Mouse (Mus musculus): ENCODE results near the gene Dppa2.
"Not testable (repeated sequence)": the region's sequence is repeated elsewhere in the genome, so short reads cannot be mapped to it uniquely, and the experiment has no call there.

The Dppa2 gene

GRCm38 (mm10) chr16:48303509-48303908, at the start of gene Dppa2:
TSS of gene Dppa2 (plus strand) at chr16:48303908.
- DNase-seq (ENCODE audit: low read depth, low spot score), result no peak

DNA sequence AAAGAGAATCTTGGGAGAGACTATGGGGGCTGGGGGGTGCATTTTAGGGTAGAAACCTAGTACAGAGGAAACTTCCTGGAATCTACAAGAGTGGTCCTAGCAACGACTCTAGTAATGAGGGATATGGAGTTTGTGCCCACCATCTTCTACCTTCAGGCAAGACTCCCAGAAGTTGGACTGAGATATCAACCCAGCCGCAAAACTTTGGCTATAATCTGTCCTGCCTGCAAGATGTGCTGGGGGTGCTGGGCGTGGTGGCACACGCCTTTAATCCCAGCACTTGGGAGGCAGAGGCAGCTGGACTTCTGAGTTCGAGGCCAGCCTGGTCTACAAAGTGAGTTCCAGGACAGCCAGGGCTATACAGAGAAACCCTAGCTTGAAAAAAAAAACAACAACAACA, 49.1 kb upstream of the Dppa2 start:
- no peak for DNase-seq (ENCODE audit: low read depth, low spot score)

DNA sequence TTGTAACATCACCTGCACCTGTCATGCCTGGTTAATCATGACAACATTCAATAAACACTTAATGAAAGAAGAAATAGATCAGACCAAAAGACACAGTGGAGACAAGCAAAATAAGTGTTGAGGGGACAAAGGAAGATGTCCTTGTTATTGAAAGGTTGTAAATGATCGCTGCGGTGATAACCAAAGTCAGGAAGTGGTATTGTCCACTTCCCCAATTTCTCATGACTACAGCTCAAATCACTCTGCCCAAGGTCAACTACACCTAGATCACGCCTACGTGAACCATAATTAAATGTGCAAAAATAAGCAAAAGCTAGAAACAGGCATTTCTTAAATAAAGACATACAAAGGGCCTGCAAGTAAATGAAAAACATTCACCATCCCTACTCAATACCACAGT, 44.2 kb upstream of the Dppa2 start:
- DNase-seq (ENCODE audit: low read depth, low spot score), result no peak

- no peak for DNase-seq (ENCODE audit: low read depth, low spot score)
These were observed 40.8 kb upstream of the Dppa2 start for GRCm38 (mm10) chr16:48262901-48263300.

GRCm38 (mm10) chr16:48265856-48266255, 37.9 kb upstream of the Dppa2 start:
- no peak for DNase-seq (ENCODE audit: low read depth, low spot score)

DNA sequence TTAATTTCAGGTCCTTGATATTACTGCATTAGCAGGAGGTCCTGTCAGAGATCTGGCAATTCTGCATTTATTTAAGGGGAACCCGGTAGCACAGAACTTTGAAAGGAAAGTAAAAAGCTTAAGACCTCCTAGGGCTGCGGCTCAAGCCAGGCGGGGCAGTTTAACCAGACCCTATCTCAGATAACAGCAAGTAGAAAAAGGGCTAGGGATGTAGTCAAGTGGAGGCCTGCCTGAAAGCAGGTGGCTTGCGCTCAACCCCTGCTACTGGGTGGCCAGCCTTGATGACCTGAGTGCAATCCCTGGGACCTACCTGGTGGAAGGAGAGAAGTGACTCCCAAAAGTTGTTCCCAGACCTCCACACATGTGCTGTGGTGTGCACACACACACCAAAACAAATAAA, 26.8 kb upstream of the Dppa2 start:
- DNase-seq (ENCODE audit: low read depth, low spot score), result no peak

DNA sequence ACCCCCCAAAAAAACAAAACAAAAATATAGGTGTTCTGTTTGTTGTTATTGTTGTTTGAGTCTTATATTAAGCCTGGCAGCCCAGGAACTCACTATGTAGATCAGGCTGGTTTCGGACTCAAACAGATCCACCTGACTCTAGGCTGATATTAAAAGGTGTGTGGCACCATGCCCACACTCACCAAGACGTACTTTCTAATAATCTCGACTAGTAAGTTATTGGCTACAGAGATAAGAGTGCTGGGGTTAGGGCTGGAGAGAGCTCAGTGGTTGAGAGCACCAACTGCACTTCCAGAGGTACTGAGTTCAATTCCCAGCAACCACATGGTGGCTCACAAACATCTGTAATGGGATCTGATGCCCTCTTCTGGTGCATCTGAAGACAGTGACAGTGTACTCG, 22.8 kb upstream of the Dppa2 start:
- DNase-seq (ENCODE audit: low read depth, low spot score), result no peak

- DNase-seq (ENCODE audit: low read depth, low spot score), result no peak
These were observed 20.9 kb upstream of the Dppa2 start for GRCm38 (mm10) chr16:48282801-48283200.

DNA sequence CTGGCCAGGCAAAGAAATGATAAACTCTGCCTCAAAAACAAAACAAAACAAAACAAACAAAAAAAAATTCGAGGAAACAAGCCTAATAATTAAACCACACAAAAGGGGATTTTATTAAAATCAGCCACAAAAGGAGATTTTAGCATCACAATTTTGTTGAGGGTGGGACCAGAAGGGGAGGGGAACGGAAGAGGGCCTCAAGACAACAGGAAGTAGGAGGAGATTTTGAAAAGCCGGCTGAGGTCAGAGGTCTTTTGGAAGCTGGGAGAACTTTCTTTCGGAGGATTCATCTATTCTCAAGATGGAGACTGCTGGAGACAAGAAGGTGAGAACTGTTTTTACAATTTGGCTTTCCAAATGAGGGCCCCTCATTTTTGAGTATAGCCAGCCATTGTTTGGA, 20.2 kb upstream of the Dppa2 start, which contains the start of gene Dppa4:
Gene Dppa4, plus strand, starts transcription at position 217 of the 400 bp plus-strand sequence.
- DNase-seq (ENCODE audit: low read depth, low spot score), result no peak

GRCm38 (mm10) chr16:48285517-48285916, 18.2 kb upstream of the Dppa2 start:
- no peak for DNase-seq (ENCODE audit: low read depth, low spot score)

DNA sequence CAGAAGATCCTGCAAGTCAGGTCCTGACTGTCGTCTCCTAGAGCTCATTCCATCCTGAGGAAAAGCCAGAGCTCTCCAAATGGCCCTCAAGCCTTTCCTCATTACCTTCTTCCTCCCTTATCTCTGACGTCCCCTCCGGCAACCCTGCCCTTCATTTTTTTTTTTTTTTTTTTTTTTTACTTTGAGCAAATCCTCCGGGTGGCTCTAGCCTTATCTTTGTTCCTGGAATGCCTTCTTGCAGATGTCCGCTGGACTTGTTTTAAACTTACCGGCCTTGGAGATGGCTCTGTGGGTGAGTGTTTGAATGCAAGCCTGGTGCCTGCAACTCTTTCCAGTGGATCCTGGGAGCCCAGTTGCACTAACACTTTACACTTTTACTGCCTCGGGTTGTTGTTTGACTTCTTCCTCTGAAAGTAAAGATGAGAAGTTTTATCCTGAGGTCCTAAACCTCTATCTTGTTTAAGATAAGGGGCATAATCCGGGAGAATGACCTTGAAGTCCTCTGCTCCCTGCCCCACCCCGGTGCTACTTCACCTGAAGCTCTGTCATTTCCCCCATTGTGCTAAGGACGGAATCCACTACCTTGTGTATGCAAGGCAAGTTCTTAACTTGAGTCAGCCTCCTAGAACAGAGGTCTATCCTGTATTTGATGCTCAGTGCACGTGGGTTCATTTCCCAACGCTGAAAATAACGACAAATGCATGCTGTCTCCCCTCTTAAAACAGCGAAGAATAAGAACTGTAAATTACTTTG, 6.1 kb upstream of the Dppa2 start:
- DNase-seq (ENCODE audit: low read depth, low spot score), result no peak

- DNase-seq (ENCODE audit: low read depth, low spot score), result peak; percentile 7
These were observed 3.8 kb upstream of the Dppa2 start for GRCm38 (mm10) chr16:48299884-48300283.

- DNase-seq (ENCODE audit: low read depth, low spot score), result no peak
These were observed 275 bp downstream of the Dppa2 start for GRCm38 (mm10) chr16:48303983-48304382.

DNA sequence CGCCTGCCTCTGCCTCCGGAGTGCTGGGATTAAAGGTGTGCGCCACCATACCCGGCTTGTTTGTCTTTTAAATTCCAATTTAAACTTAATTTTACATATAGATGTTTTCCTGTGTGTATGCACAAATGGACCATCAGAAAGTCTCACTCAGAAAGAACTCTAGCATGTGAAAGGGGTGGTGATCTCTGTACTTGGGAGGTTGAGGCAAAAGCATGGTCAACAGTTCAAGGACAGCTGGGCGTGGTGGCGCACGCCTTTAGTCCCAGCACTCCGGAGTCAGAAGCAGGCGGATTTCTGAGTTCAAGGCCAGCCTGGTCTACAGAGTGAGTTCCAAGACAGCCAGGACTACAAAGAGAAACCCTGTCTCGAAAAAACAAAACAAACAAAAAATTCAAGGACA, 5.2 kb downstream of the Dppa2 start:
- DNase-seq (ENCODE audit: low read depth, low spot score), result not testable (repeated sequence)

- no peak for DNase-seq (ENCODE audit: low read depth, low spot score)
These were observed 6.4 kb downstream of the Dppa2 start for GRCm38 (mm10) chr16:48309912-48310630.

DNA sequence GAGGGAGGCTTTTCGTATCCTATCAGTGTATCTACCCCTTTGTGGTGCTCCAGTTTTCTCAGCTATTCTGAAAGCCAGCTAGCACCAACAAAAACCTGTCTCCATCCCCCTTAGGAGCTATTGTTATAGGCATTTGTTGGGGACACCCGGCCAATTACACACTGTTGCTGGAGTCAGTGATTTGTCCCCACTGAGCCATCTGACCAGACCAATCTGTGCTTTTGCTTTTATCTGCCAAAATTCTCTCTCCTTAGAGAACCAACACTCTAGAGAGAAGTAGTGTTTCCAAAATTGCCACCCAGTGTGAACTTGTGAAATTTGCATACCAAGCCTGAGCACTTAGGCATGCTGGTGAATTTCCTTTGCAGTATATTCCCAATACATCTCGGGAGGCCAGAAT, 11.6 kb downstream of the Dppa2 start:
- no peak for DNase-seq (ENCODE audit: low read depth, low spot score)

- peak; percentile 6 for DNase-seq (ENCODE audit: low read depth, low spot score)
These were observed 17.1 kb downstream of the Dppa2 start for GRCm38 (mm10) chr16:48320781-48321180.

DNA sequence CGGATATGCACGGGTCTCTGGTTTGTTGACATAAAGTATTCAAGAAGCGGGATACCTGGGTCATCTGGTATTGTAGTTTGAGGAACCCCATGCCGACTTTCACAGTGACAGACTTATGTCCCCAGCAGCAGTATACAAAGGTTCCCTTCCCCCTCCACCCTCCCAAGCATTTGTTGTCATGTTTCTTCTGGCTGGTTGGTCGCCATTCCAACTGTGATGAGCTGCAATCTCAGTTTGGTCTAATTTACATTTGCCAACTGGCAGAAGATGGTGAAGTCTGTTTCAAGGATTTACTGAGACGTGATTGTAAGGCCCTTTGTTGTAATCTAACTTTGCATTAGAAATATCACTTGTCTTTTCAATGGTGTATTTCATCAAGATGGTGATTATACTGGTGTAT, 19.4 kb downstream of the Dppa2 start:
- DNase-seq (ENCODE audit: low read depth, low spot score), result no peak

- DNase-seq (ENCODE audit: low read depth, low spot score), result no peak
These were observed 20.1 kb downstream of the Dppa2 start for GRCm38 (mm10) chr16:48323602-48324345.

DNA sequence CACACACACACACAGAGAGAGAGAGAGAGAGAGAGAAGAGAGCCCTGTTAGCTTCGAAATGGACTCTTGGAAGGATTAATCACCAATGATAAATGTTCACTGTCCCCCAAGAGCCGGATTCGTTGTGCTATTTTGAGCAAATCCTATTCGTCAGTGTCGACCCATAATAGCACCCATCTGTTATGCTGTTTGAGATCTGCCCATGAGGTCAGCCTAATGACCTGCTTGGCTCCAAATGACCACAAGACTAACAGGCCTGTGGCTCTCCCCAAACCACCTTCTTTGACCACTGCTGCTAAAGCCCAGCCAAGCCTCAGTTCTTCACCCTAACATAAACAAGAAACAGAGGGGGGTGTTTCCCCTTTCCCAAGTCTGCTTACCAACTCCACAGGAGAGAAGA, 23.2 kb downstream of the Dppa2 start:
- DNase-seq (ENCODE audit: low read depth, low spot score), result no peak

GRCm38 (mm10) chr16:48328420-48328819, 24.7 kb downstream of the Dppa2 start:
- no peak for DNase-seq (ENCODE audit: low read depth, low spot score)

DNA sequence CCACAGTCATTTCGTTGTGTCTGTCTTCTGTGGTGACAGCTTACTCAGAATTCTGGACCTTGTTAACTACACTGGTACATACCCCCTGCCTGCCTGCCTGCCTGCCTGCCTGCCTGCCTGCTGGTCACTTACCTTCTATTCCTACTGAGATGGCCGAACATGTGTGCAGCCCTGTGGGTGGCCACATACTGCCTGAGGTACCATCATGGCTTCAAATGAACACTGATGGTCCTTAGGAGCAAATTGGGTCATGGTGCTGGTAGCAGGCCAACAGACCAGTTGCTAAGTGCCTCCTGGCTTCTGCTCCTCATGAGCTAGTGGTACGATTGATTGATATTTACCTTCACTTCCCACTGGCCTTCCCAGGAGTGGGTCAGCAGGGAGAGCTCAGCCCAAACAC, 28.1 kb downstream of the Dppa2 start:
- no peak for DNase-seq (ENCODE audit: low read depth, low spot score)
